Mouse (Mus musculus) limb, embryonic 13.5 days (tissue): ENCODE measurements around the gene Mcpt4. TPM values are rescaled to one million over a fixed set of nuclear protein-coding genes. Genes with fewer than 3 reads are reported as not detected.
"Not testable (repeated sequence)": the region's sequence is repeated elsewhere in the genome, so short reads cannot be mapped to it uniquely, and the experiment has no call there.

Experiments used
- ATAC-seq: fragments of 200-750 bp; cut with Nextera tagmentation; 2 replicates; pipeline ENCODE4 v1.8.0; 2017; ENCODE audit warnings: low read depth, moderate number of reproducible peaks, moderate TSS enrichment; ENCODE audit not compliant: low FRiP score
- H3K27ac ChIP-seq: fragments of 300-500 bp; sonication (generic); 2 replicates; pipeline ENCODE4 v1.5.1; 2015; ENCODE audit warnings: inconsistent platforms, mild to moderate bottlenecking, moderate library complexity
- H3K27me3 ChIP-seq: fragments of 300-500 bp; sonication (generic); 2 replicates; pipeline ENCODE4 v1.6.1; 2015; ENCODE audit warnings: mild to moderate bottlenecking, inconsistent platforms
- H3K36me3 ChIP-seq: fragments of 300-500 bp; sonication (generic); 2 replicates; pipeline ENCODE4 v1.6.1; 2015; ENCODE audit warnings: inconsistent platforms, mild to moderate bottlenecking, moderate library complexity
- H3K4me1 ChIP-seq: fragments of 300-500 bp; sonication (generic); 2 replicates; pipeline ENCODE4 v1.6.1; 2015; ENCODE audit warnings: inconsistent platforms
- H3K4me2 ChIP-seq: fragments of 300-500 bp; sonication (generic); replicated peaks from 2 replicates; pipeline ENCODE4 v1.6.1; 2015; ENCODE audit warnings: inconsistent platforms, mild to moderate bottlenecking, moderate library complexity
- H3K4me3 ChIP-seq: fragments of 300-500 bp; sonication (generic); 2 replicates; pipeline ENCODE4 v1.5.1; 2015; ENCODE audit warnings: moderate library complexity, mild to moderate bottlenecking, inconsistent platforms
- H3K9ac ChIP-seq: fragments of 300-500 bp; sonication (generic); 2 replicates; pipeline ENCODE4 v1.6.1; 2015; ENCODE audit warnings: mild to moderate bottlenecking, inconsistent platforms
- H3K9me3 ChIP-seq: fragments of 300-500 bp; sonication (generic); 2 replicates; pipeline ENCODE4 v1.6.1; 2016; ENCODE audit warnings: inconsistent platforms
- WGBS: fragments of 180-500 bp; shearing (Covaris S2); methylation state at CpG from one replicate; pipeline ENCODE4 v1.1.7; 2015; 5-methylcytosine and 5-hydroxymethylcytosine counted together
- microRNA-seq: library from miRNA; unstranded; fragments of <30 nt; microRNA quantifications from one replicate; pipeline ENCODE4, GENCODE M21; 2016
- polyA plus RNA-seq: library from polyadenylated mRNA; unstranded; fragments of >200 nt; fragmentation: Nextera tagmentation; extraction: Ambion mirVana; gene quantifications from 2 replicates; pipeline ENCODE4 v1.2.1, GENCODE M21; 2015

The Mcpt4 gene
- polyA plus RNA-seq, 1 experiment from 2014 or later, result 0.13 TPM

- not testable (repeated sequence) for H3K4me1 ChIP-seq, H3K4me3 ChIP-seq, ATAC-seq, H3K9ac ChIP-seq, H3K27me3 ChIP-seq, H3K9me3 ChIP-seq, H3K27ac ChIP-seq, H3K36me3 ChIP-seq, H3K4me2 ChIP-seq
- 70% methylated on average over 1 of the region's 1 CpGs for WGBS
These were observed 20.3 kb downstream of the Mcpt4 start, which contains the start of gene Mcpt2 for GRCm38 (mm10) chr14:56041792-56042191. Mcpt2 (plus strand) TSS chr14:56042041.

GRCm38 (mm10) chr14:56034433-56034832 is 27.7 kb downstream of the Mcpt4 start:
- no peak overlapping the region for H3K9ac ChIP-seq
- no peaks in the 10 kb centered on the region for H3K27me3 ChIP-seq
- no peak for ATAC-seq
- H3K9me3 ChIP-seq, result no peaks in the 10 kb centered on the region
- 59% methylated on average over 2 of the region's 2 CpGs for WGBS
- no peak overlapping the region for H3K4me3 ChIP-seq
- no peak overlapping the region for H3K4me2 ChIP-seq
- no peaks in the 10 kb centered on the region for H3K4me1 ChIP-seq
- no peaks in the 10 kb centered on the region for H3K36me3 ChIP-seq
- H3K27ac ChIP-seq, result no peak overlapping the region

- not testable (repeated sequence) for H3K4me2 ChIP-seq, ATAC-seq, H3K27ac ChIP-seq, H3K4me3 ChIP-seq, H3K36me3 ChIP-seq, H3K4me1 ChIP-seq, H3K9ac ChIP-seq, H3K27me3 ChIP-seq, H3K9me3 ChIP-seq
- 69% methylated on average over 3 of the region's 3 CpGs for WGBS
These were observed 31.7 kb downstream of the Mcpt4 start, which contains the start of gene Mcpt9 for GRCm38 (mm10) chr14:56030395-56030794. Mcpt9 (minus strand) TSS chr14:56030495.

- not testable (repeated sequence) for H3K27ac ChIP-seq, H3K4me3 ChIP-seq, H3K9ac ChIP-seq, H3K4me2 ChIP-seq, H3K9me3 ChIP-seq, H3K27me3 ChIP-seq, H3K36me3 ChIP-seq, H3K4me1 ChIP-seq, ATAC-seq
- WGBS, result 84% methylated on average over 4 of the region's 4 CpGs
These were observed 40.8 kb downstream of the Mcpt4 start for GRCm38 (mm10) chr14:56021305-56021704.

- Histone ChIP-seq H3K27me3 (no peaks in the 10 kb centered on the region), H3K9ac (no peak overlapping the region), H3K9me3 (no peaks in the 10 kb centered on the region), H3K27ac (no peak overlapping the region), H3K4me1 (no peaks in the 10 kb centered on the region), H3K4me3 (no peak overlapping the region), H3K4me2 (no peak overlapping the region), H3K36me3 (no peaks in the 10 kb centered on the region)
- ATAC-seq, result no peak
- WGBS, result 65% methylated on average over 1 of the region's 1 CpGs
These were observed 42.7 kb downstream of the Mcpt4 start for GRCm38 (mm10) chr14:56019446-56019845.

- 78% methylated on average over 3 of the region's 3 CpGs for WGBS
- H3K9ac ChIP-seq, H3K27ac ChIP-seq, H3K4me2 ChIP-seq, H3K4me1 ChIP-seq, H3K9me3 ChIP-seq, H3K4me3 ChIP-seq, ATAC-seq, H3K36me3 ChIP-seq, H3K27me3 ChIP-seq: not testable (repeated sequence)
These were observed 44.4 kb downstream of the Mcpt4 start, which contains the start of gene Mcpt1 for GRCm38 (mm10) chr14:56017671-56018070. Mcpt1 (plus strand) TSS chr14:56017971.

GRCm38 (mm10) chr14:56013924-56014323 is 48.2 kb downstream of the Mcpt4 start:
- H3K9me3 ChIP-seq, result no peaks in the 10 kb centered on the region
- H3K9ac ChIP-seq, result no peak overlapping the region
- no peaks in the 10 kb centered on the region for H3K27me3 ChIP-seq
- 91% methylated on average over 2 of the region's 2 CpGs for WGBS
- H3K4me2 ChIP-seq, result no peak overlapping the region
- no peak for ATAC-seq
- H3K36me3 ChIP-seq, result no peaks in the 10 kb centered on the region
- no peaks in the 10 kb centered on the region for H3K4me1 ChIP-seq
- H3K4me3 ChIP-seq, result no peak overlapping the region
- no peak overlapping the region for H3K27ac ChIP-seq

GRCm38 (mm10) chr14:56013147-56013546 is 49.0 kb downstream of the Mcpt4 start:
- Histone ChIP-seq H3K9me3 (0 out of 2 replicates have a peak, but pooled peaks cover 3% of the 10 kb centered on the region), H3K4me2 (no peak overlapping the region), H3K27me3 (no peaks in the 10 kb centered on the region), H3K36me3 (no peaks in the 10 kb centered on the region), H3K4me3 (no peak overlapping the region), H3K27ac (no peak overlapping the region), H3K4me1 (no peaks in the 10 kb centered on the region), H3K9ac (no peak overlapping the region)
- ATAC-seq, result no peak
- WGBS, result 73% methylated on average over 3 of the region's 3 CpGs

Small RNAs within 50 kb of the gene (microRNA-seq; reads per million reads assigned to microRNA genes)
- not detected for gene Mir6949

Other genes with a start within 250 kb of the Mcpt4 start
- 124 and 128 TPM in 2 replicates for gene Nfatc4, start 239.2 kb downstream of the Mcpt4 start, polyA plus RNA-seq
- gene Nynrin, start 208.3 kb downstream of the Mcpt4 start, polyA plus RNA-seq, result 28.2 and 34.2 TPM in 2 replicates
- 0.17 and 0.31 TPM in 2 replicates for gene Cbln3, start 177.9 kb downstream of the Mcpt4 start, polyA plus RNA-seq
- gene Khnyn, start 177.4 kb downstream of the Mcpt4 start, polyA plus RNA-seq, result 24.2 and 25.5 TPM in 2 replicates
- gene Sdr39u1, start 162.0 kb downstream of the Mcpt4 start, polyA plus RNA-seq, result 98.8 and 104 TPM in 2 replicates
- 10.7 and 11.9 TPM in 2 replicates for gene Cma1, start 117.6 kb downstream of the Mcpt4 start, polyA plus RNA-seq
- gene Cma2, start 111.3 kb downstream of the Mcpt4 start, polyA plus RNA-seq, result not detected in 2 replicates
- gene Mcpt1, start 44.3 kb downstream of the Mcpt4 start, polyA plus RNA-seq, result not detected in 2 replicates
- gene Mcpt9, start 31.8 kb downstream of the Mcpt4 start, polyA plus RNA-seq, result not detected in 2 replicates
- gene Mcpt2, start 20.3 kb downstream of the Mcpt4 start, polyA plus RNA-seq, result not detected in 2 replicates
- 0.61 and 0.70 TPM in 2 replicates for gene Mcpt8, start 23.0 kb upstream of the Mcpt4 start, polyA plus RNA-seq
- gene Ctsg, start 40.3 kb upstream of the Mcpt4 start, polyA plus RNA-seq, result 0.57 TPM in 1 of 2 replicates, not detected in the other
- gene Gzme, start 58.3 kb upstream of the Mcpt4 start, polyA plus RNA-seq, result not detected in 2 replicates
- gene Gzmd, start 70.3 kb upstream of the Mcpt4 start, polyA plus RNA-seq, result not detected in 2 replicates
- gene Gzmg, start 97.3 kb upstream of the Mcpt4 start, polyA plus RNA-seq, result not detected in 2 replicates
- gene Gzmn, start 112.3 kb upstream of the Mcpt4 start, polyA plus RNA-seq, result not detected in 2 replicates
- not detected in 2 replicates for gene Gzmf, start 149.1 kb upstream of the Mcpt4 start, polyA plus RNA-seq
- gene Gzmc, start 172.3 kb upstream of the Mcpt4 start, polyA plus RNA-seq, result not detected in 2 replicates
- 1.1 and 1.2 TPM in 2 replicates for gene Gzmb, start 199.9 kb upstream of the Mcpt4 start, polyA plus RNA-seq